Mouse (Mus musculus) midbrain, embryonic 11.5 days (tissue): ENCODE measurements around the gene Rap1a. TPM values are rescaled to one million over a fixed set of nuclear protein-coding genes. Genes with fewer than 3 reads are reported as not detected.
A peak's percentile ranks its signal among the peaks of the same experiment; 100 is the strongest.

Experiments
- ATAC-seq: fragments of 200-750 bp; cut with Nextera tagmentation; 2 replicates; pipeline ENCODE4 v1.8.0; 2017; ENCODE audit warnings: moderate TSS enrichment, moderate library complexity; ENCODE audit not compliant: low FRiP score
- DNase-seq: peaks from one replicate; pipeline ENCODE4 v3.0.0; 2015; ENCODE audit warnings: low spot score; ENCODE audit errors: missing footprints
- H3K27ac ChIP-seq: fragments of 300-500 bp; sonication (generic); 2 replicates; pipeline ENCODE4 v1.5.1; 2014; ENCODE audit warnings: low read depth, low read length
- H3K27me3 ChIP-seq: fragments of 300-500 bp; sonication (generic); 2 replicates; pipeline ENCODE4 v1.6.1; 2014; ENCODE audit warnings: mild to moderate bottlenecking, low read length, moderate library complexity, mixed read lengths; ENCODE audit not compliant: control insufficient read depth, insufficient read depth
- H3K36me3 ChIP-seq: fragments of 300-500 bp; sonication (generic); 2 replicates; pipeline ENCODE4 v1.6.1; 2014; ENCODE audit warnings: mild to moderate bottlenecking, low read length, moderate library complexity, mixed read lengths; ENCODE audit not compliant: control insufficient read depth, insufficient read depth
- H3K4me1 ChIP-seq: fragments of 300-500 bp; sonication (generic); 2 replicates; pipeline ENCODE4 v1.6.1; 2014; ENCODE audit warnings: low read length; ENCODE audit not compliant: control insufficient read depth, insufficient read depth
- H3K4me2 ChIP-seq: fragments of 300-500 bp; sonication (generic); 2 replicates; pipeline ENCODE4 v1.6.1; 2014; ENCODE audit warnings: mild to moderate bottlenecking, moderate library complexity
- H3K4me3 ChIP-seq: fragments of 300-500 bp; sonication (generic); 2 replicates; pipeline ENCODE4 v1.5.1; 2014; ENCODE audit warnings: low read depth, low read length
- H3K9ac ChIP-seq: fragments of 300-500 bp; sonication (generic); 2 replicates; pipeline ENCODE4 v1.6.1; 2014; ENCODE audit warnings: low read length
- H3K9me3 ChIP-seq: fragments of 300-500 bp; sonication (generic); 2 replicates; pipeline ENCODE4 v1.6.1; 2016; ENCODE audit warnings: low read length; ENCODE audit not compliant: control insufficient read depth
- WGBS: fragments of 180-500 bp; shearing (Covaris S2); extraction: QIAGEN DNeasy Blood & Tissue Kit; methylation state at CpG from one replicate; pipeline ENCODE4 v1.1.7; 2014; 5-methylcytosine and 5-hydroxymethylcytosine counted together
- polyA plus RNA-seq: library from polyadenylated mRNA; unstranded; fragments of >200 nt; fragmentation: Nextera tagmentation; extraction: Ambion mirVana; gene quantifications from 2 replicates; pipeline ENCODE4 v1.2.1, GENCODE M21; 2014

Rap1a gene
- polyA plus RNA-seq, 1 experiment from 2014 or later, result 87.0 TPM

GRCm38 (mm10) chr3:105796761-105797160 lies 4.4 kb downstream of the Rap1a start:
- WGBS, result 89% methylated on average over 4 of the region's 4 CpGs

GRCm38 (mm10) chr3:105794309-105794708 lies 6.8 kb downstream of the Rap1a start:
- no peaks in the 10 kb centered on the region for H3K27me3 ChIP-seq
- no peaks in the 10 kb centered on the region for H3K9me3 ChIP-seq
- ATAC-seq (no peak), DNase-seq (no peak)
- H3K4me2 ChIP-seq, result no peak overlapping the region
- H3K27ac ChIP-seq, result no peak overlapping the region
- no peak overlapping the region for H3K4me3 ChIP-seq
- no peak overlapping the region for H3K9ac ChIP-seq
- H3K36me3 ChIP-seq, result no peaks in the 10 kb centered on the region
- WGBS, result 62% methylated on average over 1 of the region's 1 CpGs
- peaks cover 2% of the 10 kb centered on the region for H3K4me1 ChIP-seq

More at GRCm38 (mm10) chr3:105796761-105797160, 4.4 kb downstream of the Rap1a start:
- H3K27me3 ChIP-seq, result no peaks in the 10 kb centered on the region
- H3K36me3 ChIP-seq, result no peaks in the 10 kb centered on the region
- DNase-seq (no peak), ATAC-seq (no peak)
- no peak overlapping the region for H3K4me3 ChIP-seq
- H3K9ac ChIP-seq, result no peak overlapping the region
- peaks cover 9% of the 10 kb centered on the region for H3K4me1 ChIP-seq
- H3K27ac ChIP-seq, result no peak overlapping the region
- H3K4me2 ChIP-seq, result no peak overlapping the region
- H3K9me3 ChIP-seq, result no peaks in the 10 kb centered on the region

GRCm38 (mm10) chr3:105792309-105792708 lies 8.8 kb downstream of the Rap1a start:
- no peak overlapping the region for H3K4me3 ChIP-seq
- no peak overlapping the region for H3K9ac ChIP-seq
- ATAC-seq, result no peak
- H3K4me2 ChIP-seq, result no peak overlapping the region
- WGBS, result 94% methylated on average over 7 of the region's 7 CpGs
- no peaks in the 10 kb centered on the region for H3K9me3 ChIP-seq
- no peak for DNase-seq
- H3K36me3 ChIP-seq, result no peaks in the 10 kb centered on the region
- no peaks in the 10 kb centered on the region for H3K4me1 ChIP-seq
- no peaks in the 10 kb centered on the region for H3K27me3 ChIP-seq
- H3K27ac ChIP-seq, result no peak overlapping the region

GRCm38 (mm10) chr3:105791129-105791528 lies 10.0 kb downstream of the Rap1a start:
- Histone ChIP-seq H3K9me3 (no peaks in the 10 kb centered on the region), H3K4me1 (no peaks in the 10 kb centered on the region), H3K36me3 (no peaks in the 10 kb centered on the region), H3K4me2 (no peak overlapping the region), H3K4me3 (no peak overlapping the region), H3K27ac (no peak overlapping the region), H3K9ac (no peak overlapping the region), H3K27me3 (no peaks in the 10 kb centered on the region)
- DNase-seq, result no peak
- ATAC-seq, result no peak
- WGBS, result 93% methylated on average over 2 of the region's 2 CpGs

- Histone ChIP-seq H3K4me2 (no peak overlapping the region), H3K27ac (no peak overlapping the region), H3K9ac (no peak overlapping the region), H3K9me3 (no peaks in the 10 kb centered on the region), H3K36me3 (no peaks in the 10 kb centered on the region), H3K4me1 (no peaks in the 10 kb centered on the region), H3K4me3 (no peak overlapping the region), H3K27me3 (no peaks in the 10 kb centered on the region)
- no peak for DNase-seq
- 97% methylated on average over 1 of the region's 1 CpGs for WGBS
- no peak for ATAC-seq
Measured at GRCm38 (mm10) chr3:105790338-105790737, 10.8 kb downstream of the Rap1a start.

GRCm38 (mm10) chr3:105789776-105790175 lies 11.4 kb downstream of the Rap1a start:
- no peaks in the 10 kb centered on the region for H3K9me3 ChIP-seq
- no peak overlapping the region for H3K4me2 ChIP-seq
- H3K36me3 ChIP-seq, result no peaks in the 10 kb centered on the region
- no peak for DNase-seq
- no peaks in the 10 kb centered on the region for H3K4me1 ChIP-seq
- 91% methylated on average over 1 of the region's 1 CpGs for WGBS
- H3K27me3 ChIP-seq, result no peaks in the 10 kb centered on the region
- no peak overlapping the region for H3K27ac ChIP-seq
- no peak for ATAC-seq
- H3K9ac ChIP-seq, result no peak overlapping the region
- H3K4me3 ChIP-seq, result no peak overlapping the region

- no peak overlapping the region for H3K9ac ChIP-seq
- no peaks in the 10 kb centered on the region for H3K36me3 ChIP-seq
- no peaks in the 10 kb centered on the region for H3K27me3 ChIP-seq
- H3K4me3 ChIP-seq, result no peak overlapping the region
- peaks cover 5% of the 10 kb centered on the region for H3K4me1 ChIP-seq
- WGBS, result 92% methylated on average over 3 of the region's 3 CpGs
- H3K4me2 ChIP-seq, result no peak overlapping the region
- ATAC-seq (no peak), DNase-seq (no peak)
- H3K9me3 ChIP-seq, result no peaks in the 10 kb centered on the region
- no peak overlapping the region for H3K27ac ChIP-seq
Measured at GRCm38 (mm10) chr3:105787328-105787727, 13.8 kb downstream of the Rap1a start.

GRCm38 (mm10) chr3:105785865-105786264 lies 15.3 kb downstream of the Rap1a start:
- Histone ChIP-seq H3K4me2 (no peak overlapping the region), H3K4me3 (no peak overlapping the region), H3K9me3 (no peaks in the 10 kb centered on the region), H3K27me3 (no peaks in the 10 kb centered on the region), H3K36me3 (no peaks in the 10 kb centered on the region), H3K4me1 (peaks cover 6% of the 10 kb centered on the region), H3K9ac (no peak overlapping the region), H3K27ac (no peak overlapping the region)
- ATAC-seq, result no peak
- no peak for DNase-seq

- 24% methylated on average over 1 of the region's 1 CpGs for WGBS
- DNase-seq, result no peak
Measured at GRCm38 (mm10) chr3:105783809-105784208, 17.3 kb downstream of the Rap1a start.

GRCm38 (mm10) chr3:105782406-105782805 lies 18.7 kb downstream of the Rap1a start:
- Histone ChIP-seq H3K4me2 (no peak overlapping the region), H3K4me1 (peaks cover 6% of the 10 kb centered on the region), H3K4me3 (no peak overlapping the region), H3K36me3 (no peaks in the 10 kb centered on the region), H3K9me3 (no peaks in the 10 kb centered on the region), H3K9ac (no peak overlapping the region), H3K27ac (no peak overlapping the region), H3K27me3 (no peaks in the 10 kb centered on the region)
- 58% methylated on average over 7 of the region's 7 CpGs for WGBS
- no peak for DNase-seq
- 0 out of 2 replicates have a peak, but pooled peaks have one; percentile 11 for ATAC-seq

More at GRCm38 (mm10) chr3:105783809-105784208, 17.3 kb downstream of the Rap1a start:
- ATAC-seq, result no peak
- H3K4me3 ChIP-seq, result no peak overlapping the region
- H3K4me2 ChIP-seq, result no peak overlapping the region
- H3K27ac ChIP-seq, result no peak overlapping the region
- no peaks in the 10 kb centered on the region for H3K36me3 ChIP-seq
- H3K9ac ChIP-seq, result no peak overlapping the region
- H3K9me3 ChIP-seq, result no peaks in the 10 kb centered on the region
- H3K27me3 ChIP-seq, result no peaks in the 10 kb centered on the region
- peaks cover 6% of the 10 kb centered on the region for H3K4me1 ChIP-seq
